Mouse (Mus musculus) urinary bladder, postnatal 14 days (tissue): ENCODE measurements around the gene Kcnk10.

ENCODE experiments used
- DNase-seq: peaks from one replicate; pipeline ENCODE4 v3.0.0; 2021; ENCODE audit warnings: low spot score

Kcnk10 gene

GRCm38 (mm10) chr12:98571896-98572680 lies 6.0 kb downstream of the Kcnk10 start:
- no peak for DNase-seq

DNA sequence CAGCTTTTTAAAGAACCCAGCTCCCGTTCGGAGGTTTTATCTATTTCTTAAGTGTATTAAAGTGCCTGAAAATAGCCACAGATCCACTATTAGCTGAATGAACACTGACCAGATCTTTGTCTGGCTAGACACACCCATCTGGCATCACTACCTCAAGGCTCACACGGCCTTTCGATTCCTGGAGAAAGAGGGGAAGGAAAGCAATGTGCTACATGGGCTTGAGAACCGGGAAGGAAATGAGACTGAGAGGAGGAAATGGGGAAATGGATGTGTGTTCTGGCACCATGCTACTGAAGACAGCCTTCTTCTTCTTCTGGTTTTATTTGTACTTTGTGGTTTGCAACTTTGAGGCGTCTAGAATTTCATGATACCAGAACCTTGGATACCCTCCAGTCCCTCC lies 8.7 kb downstream of the Kcnk10 start:
- DNase-seq = no peak

DNA sequence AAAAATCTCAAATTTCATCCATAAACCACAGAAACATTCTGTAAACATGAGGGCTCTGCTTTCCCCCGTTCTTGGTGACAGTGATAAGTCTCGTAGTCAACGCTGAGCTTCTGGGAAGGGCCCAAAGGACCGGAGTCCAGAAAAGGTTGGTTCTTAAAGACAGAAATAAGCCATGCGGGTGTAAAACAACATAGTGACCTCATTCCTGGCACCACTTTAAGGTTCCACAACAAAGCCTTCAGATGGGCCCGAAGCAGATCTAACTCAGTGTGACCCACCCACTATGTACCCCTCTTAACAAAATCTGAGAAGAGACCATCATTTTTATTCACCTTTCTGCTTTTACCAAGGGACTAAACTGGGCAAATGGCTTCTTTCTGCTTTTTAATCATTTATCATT lies 10.2 kb downstream of the Kcnk10 start:
- no peak for DNase-seq

DNA sequence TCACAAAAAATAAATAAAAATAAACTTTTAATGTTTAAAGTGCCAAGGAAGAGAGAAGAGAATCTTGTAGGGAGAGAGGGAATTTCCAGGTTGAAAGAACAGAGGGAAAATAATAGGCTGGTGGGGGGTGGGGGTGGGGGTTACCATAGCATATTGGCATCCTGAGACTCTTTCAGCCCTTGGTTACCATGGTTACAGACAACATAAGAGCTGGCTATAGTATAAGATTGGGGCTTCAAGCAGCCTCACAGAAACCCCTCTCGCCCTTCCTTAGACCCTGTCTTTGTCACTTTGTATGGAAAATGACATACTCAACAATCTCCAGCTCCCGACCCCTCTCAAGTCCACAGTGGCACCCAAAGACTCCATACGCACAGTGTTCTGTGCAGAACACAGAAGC lies 13.7 kb downstream of the Kcnk10 start:
- no peak for DNase-seq

DNA sequence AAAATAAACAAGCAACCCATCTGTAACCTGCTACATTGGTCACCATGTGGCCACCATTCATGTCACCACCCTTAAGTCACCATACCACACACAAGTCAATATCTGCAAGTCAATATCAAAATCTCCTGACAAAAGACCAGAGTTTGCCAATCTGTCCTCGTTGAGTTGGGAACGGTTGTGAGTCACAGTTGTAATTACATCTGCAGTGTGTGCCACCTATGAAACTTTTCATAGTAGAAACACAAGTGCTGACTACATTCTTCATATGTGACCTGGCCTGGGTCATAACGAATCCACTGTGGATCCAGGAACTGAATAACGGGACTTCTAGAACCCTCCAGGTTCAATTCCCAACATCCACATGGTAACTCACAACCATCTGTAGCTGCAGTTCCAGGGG lies 14.8 kb downstream of the Kcnk10 start:
- DNase-seq = no peak

DNA sequence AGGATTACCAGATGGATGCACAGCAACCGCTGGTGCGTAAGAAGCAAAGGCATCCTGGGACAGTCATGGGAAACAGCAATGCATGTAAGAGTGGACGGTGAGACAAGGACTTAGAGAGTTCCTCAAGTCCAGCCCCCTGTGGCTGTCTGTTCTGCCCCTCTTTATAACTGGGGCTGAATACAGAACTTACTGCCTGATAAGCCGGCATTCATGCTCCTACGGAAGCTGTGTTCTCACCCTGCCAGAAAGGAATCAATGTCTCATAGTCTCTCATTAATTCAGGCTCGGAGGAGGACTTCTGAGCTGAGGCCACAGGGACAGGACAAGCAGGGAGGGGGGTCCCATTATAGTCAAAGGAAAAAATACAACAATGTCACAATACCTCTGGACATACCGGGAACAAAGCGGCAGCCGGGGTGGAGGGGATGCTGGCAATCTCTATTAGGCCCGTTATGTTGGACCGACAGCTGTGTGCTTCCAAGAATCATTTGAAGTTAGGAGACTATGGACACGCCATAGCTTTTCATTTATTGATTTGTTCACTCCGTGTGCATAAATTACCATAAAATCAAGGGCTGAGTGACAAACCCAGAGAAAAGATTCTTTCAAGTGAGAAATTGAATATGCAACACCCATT lies 15.7 kb downstream of the Kcnk10 start:
- no peak for DNase-seq

GRCm38 (mm10) chr12:98560038-98560437 lies 18.1 kb downstream of the Kcnk10 start:
- DNase-seq = no peak

DNA sequence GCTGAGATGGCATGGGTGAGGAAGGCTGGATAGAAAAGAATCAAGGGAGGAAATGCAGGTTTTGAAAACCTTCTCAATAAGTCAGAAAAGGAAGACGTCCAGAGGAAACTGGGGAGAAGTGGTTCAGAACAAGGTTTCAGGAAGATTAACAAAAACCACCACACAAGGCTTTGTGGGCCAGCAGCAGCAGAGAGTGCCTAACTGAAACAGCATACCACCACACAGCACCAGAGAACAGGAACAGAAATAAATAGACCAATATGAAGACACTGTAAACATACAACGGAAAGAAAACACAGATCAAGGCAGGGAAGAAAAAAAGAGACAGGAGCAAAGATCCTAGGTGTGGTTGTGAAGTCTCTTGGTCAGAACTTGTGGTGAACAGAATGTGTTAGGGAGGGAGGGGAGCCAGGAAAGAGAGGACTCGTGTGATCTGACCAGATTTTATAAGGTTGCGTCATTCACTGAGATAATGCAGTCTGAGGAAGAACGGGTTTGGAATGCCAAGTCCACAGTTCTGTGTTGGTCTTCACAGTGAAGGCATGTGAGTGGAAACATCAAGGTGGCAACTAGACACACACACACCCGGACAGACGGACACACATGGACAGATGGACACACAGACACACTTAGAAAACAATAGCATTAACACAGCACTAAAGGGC lies 21.0 kb downstream of the Kcnk10 start:
- no peak for DNase-seq

- DNase-seq = no peak
These were observed 28.1 kb downstream of the Kcnk10 start for GRCm38 (mm10) chr12:98549981-98550380.

DNA sequence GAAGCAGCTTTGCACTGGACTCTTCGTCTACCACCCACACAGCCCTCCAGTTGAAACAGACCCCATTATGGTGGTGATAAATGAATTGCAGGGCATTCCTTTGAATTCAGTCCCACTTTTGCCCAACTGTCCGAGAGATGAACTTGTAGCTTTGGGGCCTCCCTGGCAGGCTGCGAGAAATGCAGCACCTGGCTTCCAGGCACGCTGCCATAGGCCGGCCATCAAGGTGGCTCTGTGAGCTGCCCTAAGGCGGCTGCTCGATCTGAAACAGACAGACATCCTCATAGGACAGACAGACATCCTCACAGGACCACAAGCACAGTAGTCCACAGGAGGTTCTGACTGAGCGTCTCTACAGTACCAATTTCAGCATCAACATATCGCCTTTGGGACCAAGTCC lies 30.0 kb downstream of the Kcnk10 start:
- DNase-seq = no peak

DNA sequence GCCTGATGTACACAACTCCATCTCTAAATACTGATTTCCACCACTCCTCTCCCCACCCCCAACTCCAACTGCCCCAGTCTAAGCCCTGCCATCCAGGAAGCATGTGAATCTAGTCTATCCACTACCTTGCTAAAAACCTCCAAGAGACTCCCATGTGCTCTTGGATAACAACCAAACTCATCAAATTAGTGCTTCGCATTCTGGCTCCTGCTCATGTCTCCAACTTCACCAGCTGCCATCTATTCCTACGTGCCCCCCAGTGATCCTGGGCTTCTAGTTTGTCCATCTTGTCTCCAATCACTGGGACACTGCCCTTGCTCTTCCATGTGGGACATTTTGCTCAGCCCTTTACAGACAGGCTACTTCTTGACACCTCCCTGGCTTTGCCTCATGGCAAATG lies 32.2 kb downstream of the Kcnk10 start:
- no peak for DNase-seq

GRCm38 (mm10) chr12:98545251-98545560 lies 32.9 kb downstream of the Kcnk10 start:
- no peak for DNase-seq

DNA sequence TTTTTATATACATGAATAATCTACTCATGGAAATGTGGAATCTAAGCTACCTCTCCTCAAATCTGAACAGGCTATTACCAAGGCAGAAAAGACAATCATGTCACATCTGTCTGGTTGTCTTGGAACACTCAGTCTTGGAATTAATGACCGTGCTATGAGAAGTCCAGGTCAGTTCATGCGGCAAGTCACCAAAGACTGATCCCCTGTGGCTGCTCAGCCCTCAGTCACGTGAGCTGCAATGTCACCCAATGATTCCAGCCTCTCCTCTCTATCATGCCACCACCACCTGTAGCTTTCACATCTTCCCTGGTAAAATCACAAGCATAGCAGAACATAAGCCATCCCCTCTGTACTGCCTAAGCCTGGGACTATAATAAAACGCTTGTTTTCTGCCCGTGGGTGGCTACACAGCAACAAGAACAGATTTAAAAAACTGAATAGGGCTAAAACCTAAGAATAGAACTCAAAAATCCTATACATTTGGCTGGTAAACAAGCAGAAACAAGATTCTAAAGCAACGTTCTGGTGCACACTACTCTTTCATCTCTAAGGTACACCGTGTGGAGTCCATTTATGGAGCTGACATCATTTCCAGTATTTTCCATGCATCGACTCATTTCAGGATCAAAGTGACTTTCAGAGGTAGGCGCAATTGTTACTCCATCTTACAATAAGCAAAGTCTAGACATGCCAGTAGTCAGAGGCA lies 33.4 kb downstream of the Kcnk10 start:
- no peak for DNase-seq

DNA sequence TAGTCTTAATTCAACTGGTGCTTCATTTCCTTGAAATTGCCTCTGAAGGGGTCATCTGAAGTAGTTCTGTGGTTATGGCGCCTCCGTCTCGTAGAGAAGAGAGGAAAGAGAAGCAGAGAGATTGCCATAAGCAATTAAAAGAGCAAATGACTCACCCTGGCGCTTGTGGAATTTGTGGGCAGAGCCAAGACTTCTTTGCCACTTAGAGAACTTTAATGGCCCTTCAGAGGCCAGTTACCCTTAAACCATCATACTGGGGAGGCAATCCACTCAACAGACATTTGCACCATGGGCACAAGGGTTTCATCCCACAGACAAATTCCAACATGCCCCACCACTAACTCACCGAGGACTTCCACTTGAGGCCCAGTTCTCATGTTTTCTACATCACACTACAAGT lies 41.4 kb downstream of the Kcnk10 start:
- no peak for DNase-seq

DNA sequence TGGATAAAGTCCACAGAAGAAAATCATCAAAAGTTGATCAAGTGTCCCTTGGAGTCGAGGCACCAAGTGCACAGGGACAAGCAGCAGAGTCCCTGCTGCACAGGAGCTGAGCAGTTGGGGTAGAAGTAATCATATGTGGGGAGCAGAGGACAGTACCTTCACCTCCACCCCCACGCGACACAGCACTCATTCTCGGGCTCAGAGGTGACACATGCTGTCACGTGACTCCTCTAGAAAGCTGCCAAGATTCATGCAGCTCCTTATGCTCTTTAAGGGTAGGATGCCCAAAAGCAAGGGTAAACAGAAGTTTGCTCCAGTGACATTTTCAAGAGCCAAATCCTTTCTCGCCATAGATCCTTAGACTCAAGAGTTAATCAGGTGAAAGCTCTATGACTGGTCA lies 42.1 kb downstream of the Kcnk10 start:
- DNase-seq = no peak

DNA sequence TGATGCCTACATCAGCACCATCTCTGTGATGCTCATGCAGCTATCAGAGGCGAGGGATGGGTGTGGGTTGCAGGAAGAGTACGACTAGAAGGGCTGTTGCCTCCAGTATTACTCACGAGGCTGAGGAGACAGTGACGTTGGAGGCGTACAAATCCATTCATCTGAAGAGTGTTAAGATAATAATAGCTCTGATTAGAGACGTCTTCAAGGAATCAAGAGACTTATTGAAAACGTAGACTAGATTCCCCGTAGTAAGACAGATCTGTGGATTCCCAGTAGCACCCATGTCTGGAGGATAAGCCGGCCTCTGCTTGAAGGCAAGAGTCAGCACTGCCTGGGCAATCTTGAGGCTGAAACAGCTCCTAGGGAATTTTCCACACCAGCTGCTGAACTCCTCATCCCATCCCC lies 42.6 kb downstream of the Kcnk10 start:
- DNase-seq = no peak

- no peak for DNase-seq
These were observed 49.5 kb downstream of the Kcnk10 start for GRCm38 (mm10) chr12:98528635-98529034.

GRCm38 (mm10) chr12:98525361-98525760 lies 52.7 kb downstream of the Kcnk10 start:
- DNase-seq = no peak

DNA sequence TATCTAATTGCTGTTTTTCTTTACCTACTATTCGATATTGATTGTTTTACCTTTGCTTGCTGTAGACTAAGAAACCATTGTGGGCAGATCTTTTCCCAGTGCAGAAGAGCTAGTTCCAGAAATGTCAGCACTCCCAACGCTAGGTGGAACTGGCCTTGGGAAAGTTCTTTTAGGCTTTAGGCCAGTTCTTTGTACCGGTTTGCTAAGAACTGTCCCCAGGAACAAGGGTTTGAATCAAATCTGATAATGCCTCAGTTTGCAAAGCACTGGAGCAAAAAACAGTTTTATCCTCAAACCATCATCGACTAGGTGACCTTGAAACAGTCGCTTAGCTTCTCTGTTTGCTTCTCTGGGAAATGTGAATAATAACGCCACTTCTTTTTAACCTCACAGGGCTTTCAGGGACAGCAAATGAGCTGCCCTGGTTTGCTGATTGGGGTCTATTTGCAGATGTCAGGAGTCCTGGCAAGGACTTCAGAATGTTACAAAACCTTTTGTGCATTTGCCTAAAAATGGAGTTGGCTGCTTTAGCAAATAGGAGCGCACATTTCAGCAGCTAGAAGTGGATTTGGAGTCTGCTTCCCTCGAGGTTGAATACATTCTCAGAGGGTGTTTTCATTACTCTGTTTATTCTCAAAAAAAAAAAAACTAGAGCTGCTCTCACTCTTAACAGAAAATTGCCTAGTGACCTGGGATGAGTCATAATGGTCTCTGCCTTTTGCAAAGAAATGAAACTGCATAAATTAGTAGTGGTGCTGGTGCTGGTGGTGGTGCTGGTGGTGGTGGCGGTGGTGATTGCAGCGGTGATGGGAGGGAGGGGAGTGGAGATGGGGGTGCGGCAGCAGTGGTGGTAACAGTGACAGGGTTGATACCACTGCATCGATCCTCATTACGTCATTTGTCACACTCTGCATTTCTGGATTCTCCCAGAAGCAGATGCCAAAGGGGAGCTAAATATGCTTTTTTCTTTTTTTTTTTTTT lies 53.5 kb downstream of the Kcnk10 start:
- no peak for DNase-seq

DNA sequence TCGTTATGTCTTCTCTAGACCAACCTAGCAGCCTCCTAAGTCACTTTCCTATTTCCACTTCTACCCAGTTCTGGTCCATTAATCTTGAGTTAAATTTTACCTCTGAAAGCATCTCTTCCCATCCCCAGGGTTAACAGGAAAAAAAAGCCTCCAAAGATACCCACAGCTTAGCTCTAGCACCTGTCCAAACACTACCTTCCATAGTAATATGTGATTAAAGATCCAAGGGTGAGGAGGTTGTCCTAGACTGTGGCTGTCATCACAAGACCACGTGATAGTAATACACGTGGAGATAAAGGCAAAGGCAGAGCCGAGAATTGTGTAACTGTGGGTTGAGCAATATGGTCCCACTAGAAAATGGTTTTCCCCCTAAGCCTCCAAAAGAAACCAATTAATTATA lies 56.8 kb downstream of the Kcnk10 start:
- no peak for DNase-seq

DNA sequence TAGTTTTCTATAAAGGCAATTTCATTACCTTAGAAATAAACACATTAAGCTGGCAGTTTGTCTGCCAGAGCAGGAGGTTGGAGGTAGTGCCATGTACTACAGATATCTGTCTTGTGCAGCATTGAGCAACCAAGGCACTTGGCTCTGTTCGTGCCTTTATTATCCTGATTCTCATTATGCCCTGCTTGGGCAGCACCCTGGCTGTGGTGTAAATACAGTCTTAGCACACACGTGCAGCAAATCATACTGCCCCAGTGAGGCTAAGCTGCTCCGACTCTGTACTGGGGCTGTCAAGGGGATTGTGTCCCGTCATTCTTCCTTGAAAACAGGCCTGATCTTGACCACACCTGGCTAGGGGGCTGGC lies 57.6 kb downstream of the Kcnk10 start:
- DNase-seq = no peak
